Mouse (Mus musculus): ENCODE measurements at regions not wholly inside any gene's neighbourhood (a gene's known extent, or its start where the extent isn't known, plus 50 kb on each side); places are given as distances from the start of the nearest gene placed in this dataset.
"Not testable (repeated sequence)": the region's sequence is repeated elsewhere in the genome, so short reads cannot be mapped to it uniquely, and the experiment has no call there.

DNA sequence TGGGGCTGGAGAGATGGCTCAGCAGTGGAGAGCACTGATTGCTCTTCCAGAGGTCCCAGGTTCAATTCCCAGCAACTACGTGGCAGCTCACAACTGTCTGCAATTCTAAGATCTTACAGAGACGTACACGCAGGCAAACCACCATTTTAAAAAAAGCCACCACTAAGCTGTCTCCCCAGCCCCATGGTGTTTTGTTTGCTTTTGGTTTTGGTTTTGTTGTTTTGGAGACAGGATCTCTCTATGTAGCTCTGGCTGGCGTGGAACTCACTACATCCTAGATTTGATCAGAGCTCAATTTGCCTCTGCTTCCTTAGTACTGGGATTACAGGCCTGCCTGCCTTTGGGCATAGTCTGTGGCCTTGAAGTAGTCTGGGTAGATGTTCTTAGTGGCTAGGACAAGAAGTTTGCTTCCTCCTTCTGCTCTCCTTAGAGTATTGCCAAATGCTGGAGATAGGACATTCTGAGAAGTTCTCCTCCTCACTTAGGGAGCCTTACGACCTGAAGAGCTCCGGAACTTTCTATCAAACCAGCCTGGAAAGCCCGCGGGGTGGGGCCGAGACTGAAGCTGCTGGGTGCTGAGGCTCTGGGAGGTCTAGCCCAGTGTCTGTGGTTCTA, 495.4 kb upstream of the Chrm3 start:
- DNase-seq (ENCODE audit: low read depth, low spot score) = not testable (repeated sequence)

DNA sequence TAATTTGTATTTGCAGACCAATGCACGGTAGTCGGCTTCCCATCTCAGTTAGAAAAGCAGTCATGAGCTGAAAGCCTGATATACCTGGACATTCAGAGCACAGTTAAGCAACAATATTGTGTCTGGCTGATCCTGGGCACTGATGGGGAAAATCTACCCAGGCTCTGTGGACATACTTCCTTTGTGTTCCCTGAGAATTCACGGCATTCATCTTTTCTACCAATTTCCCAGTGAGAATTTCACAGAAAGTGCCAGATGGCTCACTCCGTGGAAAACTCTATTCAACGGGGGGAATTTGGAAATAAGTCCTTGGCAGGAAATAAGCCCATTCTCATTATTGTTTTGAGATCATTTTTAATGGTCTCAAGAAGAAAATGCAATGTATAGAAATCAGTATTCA, 484.6 kb upstream of the Chrm3 start:
- DNase-seq (ENCODE audit: low read depth, low spot score) = no peak

DNA sequence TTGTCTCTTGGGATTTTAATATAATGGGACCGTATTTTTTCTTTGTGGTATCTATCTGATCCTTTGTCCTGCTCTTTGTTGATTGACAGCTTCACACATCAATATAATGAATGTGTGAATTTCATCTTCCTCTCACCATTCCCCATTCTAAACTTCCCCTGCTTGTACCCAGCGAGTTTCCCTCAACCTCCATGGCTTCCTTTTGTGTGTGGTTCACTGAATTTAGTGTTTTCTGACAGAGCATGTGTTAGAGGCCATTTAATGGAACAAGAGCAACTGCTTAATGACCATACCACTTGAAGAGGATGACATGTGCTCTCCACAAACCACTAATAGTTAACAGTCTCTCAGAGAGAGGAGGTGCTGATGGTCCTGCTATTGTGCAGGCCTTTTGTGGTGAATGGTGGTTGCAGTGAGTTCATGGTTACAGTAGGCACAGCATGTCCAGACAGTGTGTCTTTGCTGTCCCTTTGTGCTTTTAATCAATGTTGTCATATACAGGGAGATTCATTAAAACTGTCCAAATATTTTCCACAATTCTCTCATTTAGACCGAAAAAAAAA, 438.8 kb upstream of the Chrm3 start:
- no peak for DNase-seq (ENCODE audit: low read depth, low spot score)

Measured in 3T3-L1 (cell line).